Mouse (Mus musculus) left cerebral cortex, postnatal 4 days (tissue): ENCODE results near the gene Sipa1l1. TPM values are rescaled to one million over a fixed set of nuclear protein-coding genes. Genes with fewer than 3 reads are reported as not detected.

Experiments used
- DNase-seq: peaks from one replicate; pipeline ENCODE4 v3.0.0-alpha.2; 2022
- intact Hi-C: fragments of 180-260 bp; cut with DNase I; formaldehyde crosslinking; loops from one replicate; pipeline ENCODE4 v1.15.1; 2025
- total RNA-seq, 2 experiments: library from RNA; stranded (reverse); gene quantifications; 2 replicates each; pipeline ENCODE4 v1.2.3; 2021

Gene Sipa1l1
- total RNA-seq, 2 experiments from 2014 or later: 76.5 to 80.0 TPM

- DNase-seq: no peak
- intact Hi-C loops: loop anchor here (5.0 kb wide), 1 partner anchor 143 kb away; no protein-coding TSS in a partner anchor
Measured at GRCm38 (mm10) chr12:82324621-82325020, 155.5 kb downstream of the Sipa1l1 start.

DNA sequence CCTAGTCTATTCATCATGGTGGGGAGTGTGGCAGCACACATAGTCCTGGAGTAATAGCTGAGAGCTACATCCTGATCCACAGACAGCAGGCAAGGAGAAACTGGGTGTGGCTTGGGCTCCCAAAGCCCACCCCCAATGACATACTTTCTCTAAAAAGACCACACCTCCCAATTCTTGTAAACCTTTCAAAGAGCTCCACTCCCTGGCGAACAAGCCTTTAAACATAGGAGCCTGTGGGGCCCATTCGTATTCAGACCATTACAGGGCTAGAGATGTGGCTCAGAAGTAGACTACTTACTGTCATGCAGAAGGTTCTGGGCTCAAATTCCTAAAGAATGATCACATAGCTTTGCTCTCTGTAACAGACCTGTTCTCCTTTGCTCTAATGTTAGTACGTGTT lies 156.4 kb downstream of the Sipa1l1 start:
- intact Hi-C loops: no loop called here
- DNase-seq: no peak

DNA sequence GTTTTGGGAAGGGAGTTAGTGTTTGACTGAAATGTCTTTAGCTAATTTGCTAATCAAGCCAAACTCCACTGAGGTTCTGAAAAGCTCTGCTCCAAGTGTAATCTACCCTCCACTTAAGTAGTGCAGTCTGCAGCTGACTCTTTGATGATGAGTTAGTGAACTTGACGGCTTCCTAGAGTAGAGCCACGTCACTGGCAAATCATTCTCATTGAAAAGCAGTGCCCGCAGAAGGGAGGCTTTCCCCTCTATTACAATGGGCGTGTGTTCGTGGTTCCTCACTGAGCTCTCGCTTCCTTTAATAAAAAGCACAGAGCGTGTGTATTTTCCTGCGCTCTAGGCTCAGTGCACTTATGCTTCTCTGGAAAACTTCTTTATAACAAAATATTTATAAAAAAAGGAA lies 157.3 kb downstream of the Sipa1l1 start:
- DNase-seq: no peak
- intact Hi-C loops: no loop called here

DNA sequence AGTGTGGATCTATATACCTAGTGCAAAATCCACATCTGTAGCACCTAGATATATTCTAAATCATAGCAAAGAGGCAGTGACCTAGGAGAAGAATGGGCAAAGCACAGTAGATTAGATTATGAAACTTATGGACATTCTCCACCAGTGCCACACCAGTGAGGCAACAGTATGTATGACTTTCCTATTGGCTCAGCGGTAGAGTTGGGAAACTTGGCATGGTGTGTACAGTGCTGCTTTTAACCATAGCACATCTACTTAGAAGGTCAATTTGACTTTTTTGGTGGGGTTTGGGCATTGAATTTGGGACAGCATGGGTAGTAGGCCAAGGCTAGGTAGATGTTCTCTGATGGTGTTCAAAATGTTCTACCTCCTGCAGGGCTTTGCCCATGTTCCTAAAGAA lies 159.0 kb downstream of the Sipa1l1 start:
- DNase-seq: no peak
- intact Hi-C loops: no loop called here

GRCm38 (mm10) chr12:82332836-82333614 lies 163.9 kb downstream of the Sipa1l1 start:
- intact Hi-C loops: no loop called here
- DNase-seq: no peak

DNA sequence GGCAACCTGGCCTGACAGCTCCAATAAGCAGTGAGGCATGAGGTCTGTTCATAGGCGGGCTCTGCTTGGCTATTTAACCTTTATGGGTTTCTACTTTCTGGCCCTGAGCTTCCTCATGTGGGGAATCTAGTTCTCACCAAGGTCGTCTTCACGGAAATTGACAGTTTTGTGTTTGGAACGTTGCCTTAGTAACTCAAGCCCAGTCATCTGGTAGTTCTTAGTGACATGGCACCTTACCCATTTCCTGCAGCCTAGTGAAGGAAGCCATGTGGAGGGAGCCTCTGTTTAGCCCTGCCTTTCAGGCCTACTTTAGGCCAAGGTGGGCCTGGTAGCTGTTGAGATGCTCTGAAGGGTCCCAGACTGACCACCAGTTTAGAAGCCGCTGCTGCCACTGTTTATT lies 164.9 kb downstream of the Sipa1l1 start:
- intact Hi-C loops: no loop called here
- no peak for DNase-seq

DNA sequence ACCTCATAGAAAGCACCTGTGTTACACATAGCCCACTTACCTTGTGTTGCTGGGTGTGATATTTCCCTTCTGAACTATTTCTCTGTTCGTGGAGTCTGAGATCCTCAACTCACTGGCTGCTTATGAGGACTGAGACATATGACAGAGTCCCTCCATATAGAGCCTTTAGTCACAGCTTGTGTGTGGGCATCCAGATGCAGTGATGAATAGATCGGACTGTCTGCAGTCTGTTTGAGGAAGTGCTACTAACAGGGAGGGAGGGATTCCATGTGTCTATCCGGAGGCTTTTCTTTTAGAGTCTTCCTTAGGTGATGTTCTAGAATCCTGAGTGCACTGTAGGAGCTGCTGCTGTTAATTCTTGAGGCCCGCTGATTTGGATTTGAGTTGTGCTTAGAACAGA lies 165.4 kb downstream of the Sipa1l1 start:
- DNase-seq: no peak
- intact Hi-C loops: no loop called here

GRCm38 (mm10) chr12:82335095-82335494 lies 166.0 kb downstream of the Sipa1l1 start:
- DNase-seq: no peak
- intact Hi-C loops: no loop called here

DNA sequence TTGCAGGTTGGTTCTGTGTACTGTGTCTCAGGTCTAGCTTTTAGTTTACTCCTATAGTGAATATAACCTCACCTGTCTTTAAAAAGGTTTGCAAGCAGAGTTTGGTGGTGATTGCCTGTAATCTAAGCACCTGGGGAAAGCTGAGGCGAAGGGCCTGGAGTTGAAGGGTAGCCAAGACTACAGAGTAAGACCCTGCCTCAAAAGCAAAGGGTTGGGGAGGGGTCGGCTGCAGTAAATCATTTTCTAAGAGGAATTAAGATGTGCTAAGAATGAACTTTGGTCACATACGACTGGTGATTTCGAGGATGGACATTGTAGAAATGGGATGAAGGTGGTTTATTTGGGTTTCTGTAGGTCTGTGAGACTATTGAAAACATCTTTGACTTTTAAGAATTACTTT lies 169.4 kb downstream of the Sipa1l1 start:
- DNase-seq: no peak
- intact Hi-C loops: no loop called here

DNA sequence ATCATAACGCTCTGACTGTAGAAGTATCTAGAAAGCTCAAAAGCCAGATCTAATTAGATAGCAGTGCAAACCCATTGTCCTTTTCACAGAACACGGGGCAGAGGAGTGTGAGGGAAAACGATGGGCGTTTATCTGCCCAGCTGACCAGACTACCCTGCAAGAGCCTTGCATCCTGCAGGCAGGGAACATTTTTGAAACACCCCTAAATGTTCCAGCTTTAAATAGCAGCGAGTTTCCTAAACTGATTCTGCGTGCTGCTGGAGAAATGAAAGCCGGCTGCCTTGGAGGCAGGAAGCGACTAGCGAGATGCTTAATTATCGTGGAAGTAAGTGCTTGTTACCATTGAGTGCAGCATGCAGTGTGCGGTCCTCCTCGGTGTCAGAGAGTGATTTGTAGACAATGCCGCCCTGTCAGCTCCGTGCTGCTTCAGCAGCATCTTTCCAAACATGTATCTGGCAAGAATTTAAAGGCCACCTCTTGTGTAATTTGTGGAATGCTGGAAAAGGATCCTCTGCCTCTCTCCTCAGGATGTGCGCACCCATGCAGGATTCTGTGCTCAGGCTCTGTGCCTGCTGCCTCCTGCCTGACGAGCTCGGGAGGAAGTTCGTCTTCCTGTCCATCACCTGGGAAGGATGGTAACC lies 170.2 kb downstream of the Sipa1l1 start:
- DNase-seq: peak; percentile 27
- intact Hi-C loops: no loop called here

DNA sequence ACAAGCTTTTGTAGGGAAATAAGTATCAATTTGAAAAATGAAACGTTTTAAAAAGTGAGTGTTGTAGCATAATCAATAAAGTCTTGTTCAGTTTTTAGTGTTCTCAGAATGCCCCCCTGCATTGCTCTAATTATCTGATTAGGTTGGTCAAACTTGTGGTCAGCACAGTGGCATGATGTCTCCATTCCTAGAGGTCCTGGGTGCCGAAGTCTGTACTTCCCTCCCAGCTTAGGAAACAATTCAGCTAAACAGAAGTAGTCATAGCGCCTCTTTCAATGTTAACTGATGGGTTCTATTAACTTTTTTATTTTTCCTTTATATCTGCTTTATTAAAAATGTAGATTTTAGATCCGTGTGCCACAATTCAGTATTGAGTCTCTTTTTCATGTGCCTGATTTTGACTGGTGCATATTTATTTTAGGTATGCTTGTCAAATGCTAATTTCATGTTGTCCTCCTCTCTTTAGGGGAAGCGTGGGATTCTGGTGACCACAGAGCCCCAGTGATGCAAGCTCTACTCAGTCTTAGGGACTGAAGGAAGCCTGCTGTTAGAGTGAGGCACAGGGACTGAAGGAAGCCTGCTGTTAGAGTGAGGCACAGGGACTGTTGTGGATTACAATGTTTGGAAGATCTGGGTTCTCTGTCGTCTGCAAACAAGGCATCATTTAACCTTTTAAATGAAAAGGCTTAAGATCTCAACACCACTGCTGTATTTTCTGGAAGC lies 171.2 kb downstream of the Sipa1l1 start:
- no peak for DNase-seq

DNA sequence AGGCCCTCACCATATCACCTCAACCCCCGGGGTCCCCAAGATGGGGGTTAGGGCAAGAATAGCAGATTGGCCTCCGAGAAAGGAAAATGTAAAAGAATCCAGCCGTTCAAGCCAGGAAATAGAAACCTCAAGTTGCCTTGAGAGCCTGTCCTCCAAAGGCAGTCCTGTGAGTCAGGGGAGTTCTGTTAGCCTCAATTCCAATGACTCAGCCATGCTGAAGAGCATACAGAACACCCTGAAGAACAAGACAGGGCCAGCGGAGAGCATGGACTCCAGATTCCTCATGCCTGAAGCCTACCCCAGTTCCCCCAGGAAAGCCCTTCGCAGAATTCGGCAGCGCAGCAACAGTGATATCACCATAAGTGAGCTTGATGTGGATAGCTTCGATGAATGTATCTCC lies 172.1 kb downstream of the Sipa1l1 start:
- no peak for DNase-seq
- intact Hi-C loops: no loop called here

More for the DNA sequence above, 171.2 kb downstream of the Sipa1l1 start:
- intact Hi-C loops: no loop called here

DNA sequence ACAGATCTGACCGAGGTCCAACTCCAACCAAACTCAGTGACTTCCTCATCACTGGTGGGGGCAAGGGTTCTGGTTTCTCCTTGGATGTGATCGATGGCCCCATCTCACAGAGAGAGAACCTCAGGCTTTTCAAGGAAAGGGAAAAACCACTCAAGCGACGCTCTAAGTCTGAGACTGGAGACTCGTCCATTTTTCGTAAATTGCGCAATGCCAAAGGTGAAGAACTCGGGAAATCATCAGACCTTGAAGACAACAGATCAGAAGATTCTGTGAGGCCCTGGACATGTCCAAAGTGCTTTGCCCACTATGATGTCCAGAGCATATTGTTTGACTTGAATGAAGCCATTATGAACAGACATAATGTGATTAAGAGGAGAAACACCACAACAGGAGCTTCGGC lies 172.6 kb downstream of the Sipa1l1 start:
- intact Hi-C loops: no loop called here
- DNase-seq: no peak

DNA sequence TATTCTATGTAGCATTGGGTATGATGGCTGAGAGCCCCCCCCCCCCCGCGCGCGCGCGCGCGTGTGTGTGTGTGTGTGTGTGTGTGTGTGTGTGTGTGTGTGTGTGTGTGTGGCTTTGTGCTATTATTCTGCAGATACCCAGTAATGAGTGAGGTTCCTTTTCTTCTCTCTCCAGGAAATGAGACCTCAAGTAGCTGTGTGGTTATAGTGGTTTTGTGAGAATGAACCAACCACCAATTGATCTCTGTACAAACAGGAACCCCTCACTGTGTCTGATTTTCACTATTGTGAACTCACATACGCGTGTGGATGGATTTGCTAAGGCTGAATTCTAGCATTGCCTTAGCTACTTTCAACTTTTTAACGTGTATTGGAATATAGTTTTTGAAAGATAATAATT lies 181.0 kb downstream of the Sipa1l1 start:
- intact Hi-C loops: no loop called here
- DNase-seq: no peak

DNA sequence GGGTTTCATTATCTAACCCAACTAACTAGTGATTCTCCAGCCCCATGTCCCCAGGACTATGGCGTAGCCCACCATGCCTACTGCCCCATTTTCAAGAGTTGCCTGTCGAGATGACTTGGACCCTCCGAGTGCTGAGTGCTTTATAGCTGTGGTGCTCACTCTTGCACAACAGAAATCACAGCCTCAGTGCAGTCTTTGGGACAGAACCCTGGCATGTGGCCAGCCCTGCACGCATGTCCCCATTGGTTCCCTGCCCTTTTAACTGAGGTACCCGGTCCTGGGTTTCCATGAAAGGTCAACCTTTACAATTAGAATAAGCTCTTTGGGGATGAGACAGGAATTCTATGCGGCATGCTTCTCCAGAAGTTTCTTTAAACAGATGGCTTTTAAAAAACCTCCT lies 181.8 kb downstream of the Sipa1l1 start:
- no peak for DNase-seq
- intact Hi-C loops: no loop called here

DNA sequence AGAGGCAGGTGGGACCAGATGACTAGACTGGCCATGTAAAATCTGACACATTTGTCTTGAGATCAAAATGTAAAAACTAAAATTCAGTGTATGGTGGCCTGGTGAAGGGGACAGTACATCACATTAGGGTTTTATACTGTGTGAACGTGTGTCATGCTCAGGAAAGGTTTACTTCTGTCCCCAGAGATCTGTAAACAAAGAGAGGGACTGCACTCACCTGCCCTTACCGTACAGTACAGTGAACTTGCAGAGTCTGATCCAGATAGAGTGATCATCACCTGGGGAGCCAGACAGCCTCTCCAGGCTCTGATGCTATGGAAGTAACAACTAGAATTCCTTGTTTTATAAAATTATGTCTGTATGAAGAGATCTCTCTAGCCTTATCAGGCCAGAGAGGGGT lies 184.5 kb downstream of the Sipa1l1 start:
- intact Hi-C loops: no loop called here
- DNase-seq: no peak

DNA sequence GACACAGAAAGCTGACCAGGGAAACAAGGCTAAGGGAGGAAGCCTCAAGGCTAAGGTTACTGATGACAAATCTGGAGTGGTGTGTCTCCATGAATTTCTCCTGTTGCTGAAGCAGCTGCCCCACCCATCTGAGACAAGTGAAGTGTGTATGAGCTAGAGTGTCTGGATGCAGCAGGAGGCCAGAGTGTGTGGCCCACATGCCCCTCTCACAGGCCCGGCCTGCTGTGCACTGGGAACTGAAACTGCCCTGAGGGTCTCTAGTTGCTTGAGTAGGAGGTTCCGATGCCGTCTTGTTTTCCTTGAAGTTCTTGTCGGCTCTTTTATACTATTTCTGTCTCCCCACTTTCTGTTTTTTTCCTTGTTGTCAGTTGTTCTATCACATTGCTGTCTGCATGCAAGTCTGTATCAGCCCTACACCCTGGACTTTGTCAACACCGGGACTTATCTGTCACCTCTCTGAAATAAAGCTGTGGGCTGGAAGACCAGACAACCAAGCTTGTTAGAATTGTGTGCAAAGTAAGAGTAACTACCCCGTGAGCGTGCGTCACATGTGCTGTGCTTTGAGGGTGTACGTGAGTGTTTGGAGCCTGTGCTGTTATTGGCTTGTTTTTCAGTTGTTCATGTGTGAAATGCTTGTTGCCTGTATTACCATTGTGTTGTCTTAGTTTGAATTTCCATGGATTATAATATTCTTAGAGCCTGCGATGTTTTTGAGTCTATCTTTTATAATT lies 186.5 kb downstream of the Sipa1l1 start:
- intact Hi-C loops: no loop called here
- DNase-seq: no peak

GRCm38 (mm10) chr12:82356476-82356875 lies 187.4 kb downstream of the Sipa1l1 start:
- intact Hi-C loops: no loop called here
- DNase-seq: no peak

- intact Hi-C loops: no loop called here
- DNase-seq: no peak
Measured at GRCm38 (mm10) chr12:82357431-82357830, 188.3 kb downstream of the Sipa1l1 start.

DNA sequence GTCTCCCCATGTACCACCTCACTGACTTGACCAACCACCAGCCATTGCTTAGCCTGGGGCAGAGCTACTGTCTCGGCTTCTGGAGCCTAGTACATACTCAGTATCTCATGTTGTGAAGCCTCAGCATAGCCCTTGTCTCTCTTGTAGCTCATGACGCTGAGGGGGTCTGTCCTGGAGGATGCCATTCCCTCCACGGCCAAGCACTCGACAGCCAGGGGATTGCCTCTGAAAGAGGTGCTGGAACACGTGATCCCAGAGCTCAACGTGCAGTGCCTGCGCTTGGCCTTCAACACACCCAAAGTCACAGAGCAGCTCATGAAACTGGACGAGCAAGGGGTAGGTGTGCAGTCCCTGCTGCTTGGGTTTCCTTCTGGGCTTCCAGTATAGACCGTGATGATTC lies 193.7 kb downstream of the Sipa1l1 start:
- DNase-seq: no peak
- intact Hi-C loops: no loop called here

GRCm38 (mm10) chr12:82364186-82364585 lies 195.1 kb downstream of the Sipa1l1 start:
- no peak for DNase-seq
- intact Hi-C loops: no loop called here
